Mouse (Mus musculus) lung, adult 2 months (tissue): ENCODE results near the gene Stk11.

Source experiments
- CTCF ChIP-seq: fragments of 200-500 bp; IDR thresholded peaks from 2 replicates; pipeline ENCODE4 v1.5.1; 2011; ENCODE audit warnings: mild to moderate bottlenecking, low read length, control low read depth; ENCODE audit not compliant: insufficient read depth
- POLR2A ChIP-seq: fragments of 200-500 bp; IDR thresholded peaks from 2 replicates; pipeline ENCODE4 v1.6.1; 2011; ENCODE audit warnings: low read depth, mild to moderate bottlenecking, control low read depth, low read length, borderline replicate concordance; ENCODE audit errors: extremely low read depth

DNA sequence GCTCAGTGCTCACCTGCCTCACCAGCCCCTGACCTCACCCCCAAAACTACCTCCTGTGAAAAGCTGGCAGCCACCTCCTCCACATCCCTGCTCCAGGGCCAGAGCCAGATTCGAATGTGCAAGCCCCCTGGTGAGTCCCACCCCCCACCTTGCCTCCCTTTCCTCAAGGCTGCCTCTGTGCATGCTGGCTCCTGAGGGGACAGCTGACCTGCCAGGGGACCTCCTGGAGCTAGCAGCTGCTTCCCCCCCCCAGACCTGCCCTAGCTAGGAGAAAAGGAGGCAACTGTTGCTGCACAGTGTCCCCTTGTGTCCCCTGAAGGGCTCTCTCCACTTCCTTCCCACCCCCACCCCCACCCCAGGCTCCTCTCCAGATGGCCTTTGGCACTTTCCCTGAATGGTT lies 39.7 kb downstream of the Stk11 start:
- no peak for TF ChIP-seq CTCF
- TF ChIP-seq POLR2A = no peak
